Mouse (Mus musculus) retina, postnatal 7 days (tissue): ENCODE measurements around the gene Anxa2.

Experiments
- DNase-seq: peaks from one replicate; pipeline ENCODE4 v3.0.0-alpha.2; 2012; ENCODE audit warnings: low read depth, low spot score

Anxa2 gene

DNA sequence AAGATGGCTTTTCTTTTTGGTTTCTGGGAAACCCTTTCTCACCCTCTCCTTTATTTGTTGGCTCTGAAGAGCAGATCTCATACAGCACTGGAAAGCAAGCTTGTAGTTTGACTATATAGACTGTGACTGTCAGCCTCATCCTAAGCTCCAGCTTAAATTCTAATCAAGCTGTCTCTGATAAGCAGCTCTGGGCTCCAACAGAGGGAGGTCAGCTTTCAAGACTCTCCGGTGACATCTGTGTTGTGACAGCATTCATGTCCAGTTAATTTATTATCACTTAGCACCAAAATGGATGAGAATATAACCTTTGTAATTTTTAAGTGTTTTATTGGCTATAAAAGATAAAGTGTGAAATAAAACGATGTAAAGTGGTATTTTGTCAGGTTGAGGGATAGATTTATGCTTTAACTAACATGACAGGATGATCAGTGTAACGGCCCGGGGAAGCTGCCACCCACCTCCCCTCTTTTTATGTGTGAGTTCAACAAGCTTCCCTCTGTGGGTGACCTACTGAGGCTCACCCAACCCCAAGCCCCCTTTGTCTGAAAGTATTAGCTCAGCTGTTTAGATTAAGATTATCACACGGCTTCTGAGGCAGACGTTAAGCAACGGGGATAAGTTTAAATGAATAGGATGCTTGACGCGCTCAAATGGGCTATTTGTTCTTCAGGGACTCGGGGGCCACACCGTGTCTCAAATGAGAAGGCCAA is 58.6 kb downstream of the Anxa2 start:
- peak; percentile 39 for DNase-seq

- no peak for DNase-seq
Measured at GRCm38 (mm10) chr9:69512726-69513125, 59.3 kb downstream of the Anxa2 start.

- DNase-seq = no peak
Measured at GRCm38 (mm10) chr9:69514206-69514605, 60.8 kb downstream of the Anxa2 start.

GRCm38 (mm10) chr9:69515416-69515815 is 62.0 kb downstream of the Anxa2 start:
- no peak for DNase-seq

DNA sequence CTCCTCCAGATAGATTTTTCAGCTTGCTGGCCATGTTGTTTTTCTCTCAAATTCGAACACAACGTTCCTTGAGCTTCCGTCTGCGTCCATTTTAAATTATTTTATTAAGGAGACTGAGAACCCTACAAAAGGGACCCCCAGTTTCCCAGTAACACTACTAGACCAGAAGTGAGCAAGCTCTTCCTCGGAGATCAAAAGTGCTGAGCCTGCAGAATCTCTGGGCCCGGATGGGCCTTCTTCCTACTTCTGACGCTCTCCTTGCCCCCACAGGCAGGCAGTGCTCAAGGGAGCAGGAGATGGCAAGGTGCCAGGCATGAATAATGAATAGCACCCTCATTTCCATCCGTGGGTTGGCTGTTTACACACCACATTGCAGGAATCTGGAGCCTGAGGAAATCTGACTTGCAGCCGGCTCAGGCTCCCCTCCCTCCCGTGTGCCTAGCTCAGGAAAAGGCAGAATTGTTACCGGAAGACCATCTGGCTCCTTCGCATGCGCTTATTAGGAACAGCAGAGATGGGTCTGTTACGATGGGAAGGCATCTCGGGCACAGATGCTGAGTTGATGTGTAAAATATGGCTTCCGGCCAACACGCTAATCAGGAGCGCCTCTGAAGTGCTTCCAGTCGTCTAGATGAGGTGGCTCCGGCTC is 64.1 kb downstream of the Anxa2 start:
- peak; percentile 21 for DNase-seq
